Mouse (Mus musculus) stomach, embryonic 16.5 days (tissue): ENCODE measurements around the gene Spatc1l. TPM values are rescaled to one million over a fixed set of nuclear protein-coding genes. Genes with fewer than 3 reads are reported as not detected.

ENCODE experiments used
- ATAC-seq: fragments of 200-750 bp; cut with Nextera tagmentation; 2 replicates; pipeline ENCODE4 v1.8.0; 2017; ENCODE audit warnings: moderate number of reproducible peaks, moderate TSS enrichment; ENCODE audit not compliant: insufficient read depth, low FRiP score
- H3K27ac ChIP-seq: fragments of 300-500 bp; sonication (generic); 2 replicates; pipeline ENCODE4 v1.5.1; 2014; ENCODE audit warnings: low read length
- H3K27me3 ChIP-seq: fragments of 300-500 bp; sonication (generic); 2 replicates; pipeline ENCODE4 v1.6.1; 2014; ENCODE audit warnings: low read length, control low read depth, mixed read lengths; ENCODE audit not compliant: control insufficient read depth, insufficient read depth
- H3K36me3 ChIP-seq: fragments of 300-500 bp; sonication (generic); 2 replicates; pipeline ENCODE4 v1.6.1; 2014; ENCODE audit warnings: low read length; ENCODE audit not compliant: control insufficient read depth, insufficient read depth
- H3K4me1 ChIP-seq: fragments of 300-500 bp; sonication (generic); 2 replicates; pipeline ENCODE4 v1.6.1; 2014; ENCODE audit warnings: low read length, control low read depth, mixed read lengths; ENCODE audit not compliant: control insufficient read depth, insufficient read depth
- H3K4me2 ChIP-seq: fragments of 300-500 bp; sonication (generic); 2 replicates; pipeline ENCODE4 v1.6.1; 2014; ENCODE audit warnings: low read depth, low read length, mixed read lengths
- H3K4me3 ChIP-seq: fragments of 300-500 bp; sonication (generic); replicated peaks from 2 replicates; pipeline ENCODE4 v1.5.1; 2014; ENCODE audit warnings: mild to moderate bottlenecking, low read length
- H3K9ac ChIP-seq: fragments of 300-500 bp; sonication (generic); 2 replicates; pipeline ENCODE4 v1.6.1; 2014; ENCODE audit warnings: low read length
- H3K9me3 ChIP-seq: fragments of 300-500 bp; sonication (generic); replicated peaks from 2 replicates; pipeline ENCODE4 v1.6.1; 2016; ENCODE audit warnings: low read length, control low read depth; ENCODE audit not compliant: control insufficient read depth
- WGBS: fragments of 180-500 bp; shearing (Covaris S2); extraction: QIAGEN DNeasy Blood & Tissue Kit; methylation state at CpG from one replicate; pipeline ENCODE4 v1.1.7; 2014; 5-methylcytosine and 5-hydroxymethylcytosine counted together
- polyA plus RNA-seq: library from polyadenylated mRNA; unstranded; fragments of >200 nt; fragmentation: Nextera tagmentation; extraction: Ambion mirVana; gene quantifications from 2 replicates; pipeline ENCODE4 v1.2.1, GENCODE M21; 2015

Gene Spatc1l
- polyA plus RNA-seq, result 0.21 TPM in 1 of 2 replicates, not detected in the other

- Histone ChIP-seq H3K36me3 (no peaks in the 10 kb centered on the region), H3K27ac (no peak within 1 kb of the TSS), H3K9ac (no peak within 1 kb of the TSS), H3K4me1 (no peaks in the 10 kb centered on the region), H3K27me3 (no peaks in the 10 kb centered on the region), H3K4me3 (no peak within 1 kb of the TSS), H3K9me3 (no peaks in the 10 kb centered on the region), H3K4me2 (no peak within 1 kb of the TSS)
- 89% methylated on average over 10 of the region's 10 CpGs for WGBS
- no peak for ATAC-seq
Observed at GRCm38 (mm10) chr10:76561972-76562371, at the start of gene Spatc1l. Gene Spatc1l, plus strand, starts transcription at chr10:76562272.

- H3K9me3 ChIP-seq, result peaks cover 7% of the 10 kb centered on the region; the same call in 1 of the 2 replicates
- H3K27me3 ChIP-seq, result no peaks in the 10 kb centered on the region
- H3K4me2 ChIP-seq, result no peak overlapping the region
- H3K9ac ChIP-seq, result no peak overlapping the region
- WGBS, result 42% methylated on average over 5 of the region's 5 CpGs
- ATAC-seq, result peak; percentile 69
- H3K36me3 ChIP-seq, result peaks cover 11% of the 10 kb centered on the region; the same call in 1 of the 2 replicates
- no peaks in the 10 kb centered on the region for H3K4me1 ChIP-seq
- no peak overlapping the region for H3K27ac ChIP-seq
- H3K4me3 ChIP-seq, result no peak overlapping the region
Observed at GRCm38 (mm10) chr10:76512965-76513583, 49.0 kb upstream of the Spatc1l start.

GRCm38 (mm10) chr10:76530922-76531321, 31.1 kb upstream of the Spatc1l start:
- Histone ChIP-seq H3K36me3 (no peaks in the 10 kb centered on the region), H3K4me2 (peak overlapping the region; percentile 66), H3K27ac (no peak overlapping the region), H3K9me3 (no peaks in the 10 kb centered on the region), H3K9ac (peak overlapping the region; percentile 81), H3K27me3 (no peaks in the 10 kb centered on the region), H3K4me3 (peak overlapping the region; percentile 61), H3K4me1 (peaks cover 10% of the 10 kb centered on the region; the same call in 1 of the 2 replicates)
- WGBS, result 0% methylated on average over 11 of the region's 11 CpGs
- no peak for ATAC-seq

GRCm38 (mm10) chr10:76531375-76531774, 30.7 kb upstream of the Spatc1l start, which contains the start of gene Lss:
Gene Lss, plus strand, starts transcription at chr10:76531588.
- ATAC-seq, result peak; percentile 100
- H3K4me3 ChIP-seq, result peak within 1 kb of the TSS; percentile 61
- under 1% methylated on average over 37 of the region's 37 CpGs for WGBS
- H3K9me3 ChIP-seq, result no peaks in the 10 kb centered on the region
- peak within 1 kb of the TSS; percentile 81 for H3K9ac ChIP-seq
- peak within 1 kb of the TSS; percentile 79 for H3K27ac ChIP-seq
- H3K4me1 ChIP-seq, result peaks cover 10% of the 10 kb centered on the region; the same call in 1 of the 2 replicates
- H3K36me3 ChIP-seq, result no peaks in the 10 kb centered on the region
- peak within 1 kb of the TSS; percentile 66 for H3K4me2 ChIP-seq
- no peaks in the 10 kb centered on the region for H3K27me3 ChIP-seq

- Histone ChIP-seq H3K27ac (peak overlapping the region; percentile 79), H3K4me3 (peak overlapping the region; percentile 61), H3K9me3 (no peaks in the 10 kb centered on the region), H3K27me3 (no peaks in the 10 kb centered on the region), H3K4me2 (peak overlapping the region; percentile 66), H3K9ac (peak overlapping the region; percentile 81), H3K4me1 (peaks cover 10% of the 10 kb centered on the region; the same call in 1 of the 2 replicates), H3K36me3 (no peaks in the 10 kb centered on the region)
- WGBS, result under 1% methylated on average over 14 of the region's 14 CpGs
- ATAC-seq, result no peak
Observed at GRCm38 (mm10) chr10:76531828-76532227, 30.2 kb upstream of the Spatc1l start.

GRCm38 (mm10) chr10:76535526-76535925, 26.5 kb upstream of the Spatc1l start:
- no peak overlapping the region for H3K4me2 ChIP-seq
- H3K36me3 ChIP-seq, result peaks cover 11% of the 10 kb centered on the region; the same call in 1 of the 2 replicates
- no peaks in the 10 kb centered on the region for H3K9me3 ChIP-seq
- no peak overlapping the region for H3K9ac ChIP-seq
- WGBS, result 93% methylated on average over 7 of the region's 7 CpGs
- no peak overlapping the region for H3K4me3 ChIP-seq
- H3K4me1 ChIP-seq, result peaks cover 9% of the 10 kb centered on the region; the same call in 1 of the 2 replicates
- no peak for ATAC-seq
- no peaks in the 10 kb centered on the region for H3K27me3 ChIP-seq
- no peak overlapping the region for H3K27ac ChIP-seq

- peak; percentile 41; the same call in 1 of the 2 replicates for ATAC-seq
Observed at GRCm38 (mm10) chr10:76537619-76538018, 24.5 kb upstream of the Spatc1l start.

GRCm38 (mm10) chr10:76541336-76542085, 20.6 kb upstream of the Spatc1l start:
- Histone ChIP-seq H3K36me3 (peaks cover 21% of the 10 kb centered on the region), H3K4me3 (no peak overlapping the region), H3K9ac (no peak overlapping the region), H3K27ac (no peak overlapping the region), H3K27me3 (no peaks in the 10 kb centered on the region), H3K4me2 (no peak overlapping the region), H3K9me3 (no peaks in the 10 kb centered on the region), H3K4me1 (no peaks in the 10 kb centered on the region)
- WGBS, result 94% methylated on average over 11 of the region's 11 CpGs
- no peak for ATAC-seq

More at GRCm38 (mm10) chr10:76537619-76538018, 24.5 kb upstream of the Spatc1l start:
- 73% methylated on average over 9 of the region's 9 CpGs for WGBS
- Histone ChIP-seq H3K4me1 (0 out of 2 replicates have a peak, but pooled peaks cover 1% of the 10 kb centered on the region), H3K36me3 (peaks cover 18% of the 10 kb centered on the region), H3K4me2 (no peak overlapping the region), H3K27me3 (no peaks in the 10 kb centered on the region), H3K9me3 (no peaks in the 10 kb centered on the region), H3K27ac (no peak overlapping the region), H3K4me3 (no peak overlapping the region), H3K9ac (no peak overlapping the region)
